Mouse (Mus musculus) T-helper 17 cell (primary cell): ENCODE data around the gene Mydgf.

Experiments
- in situ Hi-C, 2 experiments: fragments of 300-600 bp; cut with MboI, MseI; formaldehyde crosslinking; loops; 1 replicate in 1 of 2; 2 replicates in 1 of 2; pipeline ENCODE4 v1.15.1; 2025; ENCODE audit warnings: high pct_unique_total_duplicates in 2 of 2

Mydgf gene

DNA sequence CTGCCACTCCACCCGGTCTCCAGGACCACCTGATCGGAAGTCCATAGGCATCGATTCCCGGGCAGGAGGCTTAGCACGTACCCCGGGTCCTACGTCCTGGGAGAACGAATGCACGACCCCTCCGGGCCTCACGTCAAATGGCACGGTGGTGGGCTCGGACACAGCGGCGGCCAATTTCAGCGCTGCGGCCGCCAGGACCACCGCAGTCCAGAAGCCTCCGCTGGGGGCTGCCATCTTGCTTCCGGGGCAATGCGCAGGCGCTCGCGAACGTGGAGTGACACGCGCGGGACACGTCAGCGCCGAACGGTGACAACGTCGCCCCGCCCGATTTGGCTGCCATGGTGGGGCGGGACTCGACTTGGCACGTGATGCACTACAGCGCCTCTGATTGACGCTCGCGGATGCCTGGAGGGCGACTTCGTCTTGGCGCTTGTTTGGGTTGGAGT, at the start of gene Mydgf:
Gene Mydgf, minus strand, starts transcription at position 263 of the 446 bp plus-strand sequence.
- in situ Hi-C loops = loop anchor here in 1 of 2 experiments (5.0 kb wide), 1 partner anchor 74 kb away; the partner anchor contains the start of gene Fem1a

DNA sequence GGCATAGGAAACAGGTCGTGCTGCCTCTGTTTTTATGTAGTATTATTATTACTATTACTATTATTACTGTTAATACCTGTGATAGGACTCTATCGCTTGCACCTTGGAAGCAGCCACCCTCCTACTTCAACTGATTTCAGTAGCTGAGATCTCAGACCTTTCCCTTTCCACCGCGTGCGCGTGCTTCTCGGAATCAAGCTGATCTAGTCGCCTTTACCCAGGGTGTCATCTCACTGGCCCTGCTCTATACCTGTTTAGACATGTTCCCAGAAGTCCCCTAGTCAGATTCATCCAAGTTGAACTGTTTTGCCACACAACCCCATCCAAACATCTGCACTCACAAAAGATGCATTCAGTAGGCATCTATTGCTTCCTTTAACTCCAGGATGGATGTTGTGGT, 49.7 kb upstream of the Mydgf start:
- in situ Hi-C loops = no loop called here

DNA sequence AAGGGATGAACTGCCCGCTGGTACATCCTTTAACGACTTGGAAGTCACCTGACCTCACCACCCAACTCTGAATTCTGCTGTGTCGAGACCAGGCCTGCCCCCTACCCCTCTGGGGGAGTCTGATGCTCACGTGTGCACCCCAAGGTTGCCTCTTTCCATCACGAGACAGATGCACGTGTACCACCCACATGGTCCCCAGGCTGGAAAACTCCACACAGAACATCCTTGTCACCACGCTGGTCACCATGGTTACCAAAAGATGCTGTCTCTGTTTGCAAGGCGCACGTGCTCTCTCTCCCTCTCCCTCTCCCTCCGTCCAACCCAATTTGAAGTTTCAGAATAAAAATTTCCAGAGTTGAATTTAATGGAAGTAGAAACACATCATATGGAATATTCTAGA, 46.2 kb upstream of the Mydgf start:
- in situ Hi-C loops = no loop called here

DNA sequence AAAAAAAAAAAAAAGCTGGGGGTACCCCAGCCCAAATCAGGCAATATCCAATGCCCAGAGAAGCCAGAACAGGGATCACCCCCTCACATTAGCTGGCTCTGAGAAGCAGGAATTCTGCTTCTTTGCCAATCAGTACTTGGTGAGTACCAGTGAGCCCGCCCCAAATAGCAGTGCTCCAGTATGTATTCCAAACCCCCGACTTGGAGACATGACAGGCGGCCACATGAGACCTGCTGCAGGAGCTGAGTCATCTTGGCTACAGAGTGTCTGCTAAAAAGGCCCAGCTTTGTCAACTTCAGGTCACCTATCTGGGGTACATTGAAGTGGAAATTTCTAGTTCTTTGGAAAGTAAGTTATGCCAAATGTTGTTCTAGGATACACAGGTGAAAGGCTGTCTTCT, 42.8 kb upstream of the Mydgf start:
- in situ Hi-C loops = no loop called here

GRCm38 (mm10) chr17:56224916-56225315, 41.2 kb upstream of the Mydgf start:
- in situ Hi-C loops = no loop called here

- in situ Hi-C loops = no loop called here
Observed at GRCm38 (mm10) chr17:56219805-56220204, 36.1 kb upstream of the Mydgf start.

DNA sequence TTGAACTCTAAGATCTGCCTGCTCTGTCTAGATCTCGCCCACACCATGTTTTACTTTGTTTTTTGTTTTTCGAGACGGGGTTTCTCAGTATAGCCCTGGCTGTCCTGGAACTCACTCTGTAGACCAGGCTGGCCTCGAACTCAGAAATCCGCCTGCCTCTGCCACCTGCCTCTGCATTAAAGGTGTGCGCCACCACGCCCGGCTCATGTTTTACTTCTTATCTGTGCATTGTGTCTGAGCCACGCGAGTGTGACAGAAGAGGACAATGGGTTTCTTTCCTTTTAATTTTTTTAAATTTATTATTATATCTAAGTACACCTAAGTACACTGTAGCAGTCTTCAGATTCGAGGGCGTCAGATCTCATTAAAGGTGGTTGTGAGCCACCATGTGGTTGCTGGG, 35.5 kb upstream of the Mydgf start:
- in situ Hi-C loops = no loop called here

GRCm38 (mm10) chr17:56218377-56219191, 34.9 kb upstream of the Mydgf start, which contains the start of gene Dpp9:
Dpp9 (minus strand) TSS chr17:56218905.
- in situ Hi-C loops = no loop called here

DNA sequence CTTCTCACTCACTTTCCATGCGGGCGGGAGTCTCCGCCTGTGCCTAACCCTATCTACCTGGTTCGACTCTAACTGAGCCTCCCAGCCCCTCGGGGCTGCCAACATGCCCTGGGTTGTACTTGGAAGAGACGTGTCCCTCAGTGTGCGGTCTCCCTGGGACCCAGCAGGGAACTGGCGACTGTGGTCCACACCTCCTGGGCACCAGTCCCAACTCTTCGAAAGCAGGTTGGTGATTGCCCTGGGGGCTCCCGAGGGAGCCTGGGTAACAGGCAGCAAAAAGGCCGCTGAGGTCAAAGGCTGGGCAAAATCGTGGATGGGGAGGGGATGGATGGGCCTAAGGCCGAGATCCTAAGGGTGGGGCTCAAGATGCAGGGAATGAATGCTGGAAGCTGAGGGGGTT, 34.0 kb upstream of the Mydgf start:
- in situ Hi-C loops = no loop called here

DNA sequence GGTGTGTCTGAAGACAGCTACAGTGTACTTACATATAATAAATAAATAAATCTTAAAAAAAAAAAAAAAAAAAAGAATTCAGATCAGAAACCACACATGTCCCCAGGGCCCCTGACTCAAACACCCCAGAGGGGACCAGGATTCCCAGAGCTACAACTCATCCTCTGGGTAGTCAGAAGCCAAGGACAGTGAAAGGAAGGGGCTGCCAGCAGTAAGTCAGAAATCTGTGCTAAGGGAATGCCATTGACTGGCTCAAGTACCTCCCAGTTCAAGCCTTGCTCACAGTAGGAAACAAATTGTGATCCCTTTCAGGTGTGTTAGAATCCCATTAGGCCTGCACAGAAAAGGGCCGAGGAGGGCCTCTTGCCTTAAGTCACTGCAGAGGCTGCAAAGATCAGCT, 30.5 kb upstream of the Mydgf start:
- in situ Hi-C loops = no loop called here

- in situ Hi-C loops = no loop called here
Observed at GRCm38 (mm10) chr17:56212676-56213075, 29.0 kb upstream of the Mydgf start.

DNA sequence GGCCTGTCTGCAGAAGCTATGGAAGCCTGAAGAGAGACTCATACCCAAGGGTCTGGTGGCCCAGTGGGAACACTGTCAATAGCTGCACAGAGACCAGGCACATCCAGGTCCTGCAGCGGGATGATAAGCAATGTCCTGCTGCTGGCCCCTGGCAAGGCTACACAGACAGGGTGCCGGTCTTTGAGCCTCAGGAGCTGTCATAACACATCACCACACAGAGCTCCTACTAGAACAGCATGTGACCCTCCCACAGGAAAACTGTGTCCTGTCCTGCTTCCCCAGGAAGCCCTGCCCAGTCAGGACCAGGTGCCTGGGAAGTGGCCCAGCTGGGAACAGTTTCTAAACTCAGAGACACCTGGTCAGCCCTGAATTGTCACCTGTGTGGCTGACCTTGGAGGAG, 27.4 kb upstream of the Mydgf start:
- in situ Hi-C loops = no loop called here

GRCm38 (mm10) chr17:56208821-56209220, 25.1 kb upstream of the Mydgf start:
- in situ Hi-C loops = no loop called here

GRCm38 (mm10) chr17:56207963-56208530, 24.3 kb upstream of the Mydgf start:
- in situ Hi-C loops = no loop called here

GRCm38 (mm10) chr17:56206986-56207674, 23.4 kb upstream of the Mydgf start:
- in situ Hi-C loops = no loop called here

- in situ Hi-C loops = no loop called here
Observed at GRCm38 (mm10) chr17:56206276-56206884, 22.7 kb upstream of the Mydgf start.

DNA sequence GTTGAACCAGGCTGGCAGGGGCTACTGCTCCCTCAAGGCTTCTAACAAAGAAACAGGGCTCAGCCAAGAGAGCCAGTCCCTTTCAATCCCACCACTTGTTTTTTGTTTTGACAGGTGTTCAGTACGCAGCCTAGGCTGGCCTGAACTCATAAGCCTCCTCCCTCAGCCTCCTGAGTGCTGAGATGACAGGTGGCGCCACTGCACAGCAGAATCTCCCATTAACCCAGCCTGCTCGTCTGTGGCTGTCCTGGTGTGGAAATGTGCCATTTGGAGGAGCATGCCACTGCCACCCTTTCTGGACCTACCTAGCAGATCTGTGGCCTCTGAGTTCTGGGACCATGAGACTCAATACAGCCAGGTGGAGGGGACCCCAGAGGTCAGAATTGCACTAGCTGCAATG, 20.0 kb upstream of the Mydgf start:
- in situ Hi-C loops = no loop called here

DNA sequence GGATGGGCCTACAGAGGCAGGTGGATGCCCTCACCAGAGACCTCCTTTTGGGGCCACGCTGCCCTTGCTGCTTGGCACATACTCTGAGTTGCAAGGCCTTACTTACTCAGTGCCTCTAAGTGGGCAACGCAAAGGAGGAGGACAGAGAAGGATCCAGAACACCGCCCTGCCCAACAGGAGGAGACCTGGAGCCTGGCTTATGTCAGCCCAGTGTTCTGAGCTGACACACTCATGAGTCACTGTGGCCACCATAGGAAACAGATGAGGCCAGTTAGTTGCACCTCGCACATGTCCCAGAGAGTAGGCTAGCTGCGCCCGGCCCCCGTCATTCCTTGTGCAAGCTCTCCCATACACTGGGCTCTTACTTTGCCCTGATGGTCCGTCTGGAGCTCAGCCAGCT, 18.8 kb upstream of the Mydgf start:
- in situ Hi-C loops = no loop called here

DNA sequence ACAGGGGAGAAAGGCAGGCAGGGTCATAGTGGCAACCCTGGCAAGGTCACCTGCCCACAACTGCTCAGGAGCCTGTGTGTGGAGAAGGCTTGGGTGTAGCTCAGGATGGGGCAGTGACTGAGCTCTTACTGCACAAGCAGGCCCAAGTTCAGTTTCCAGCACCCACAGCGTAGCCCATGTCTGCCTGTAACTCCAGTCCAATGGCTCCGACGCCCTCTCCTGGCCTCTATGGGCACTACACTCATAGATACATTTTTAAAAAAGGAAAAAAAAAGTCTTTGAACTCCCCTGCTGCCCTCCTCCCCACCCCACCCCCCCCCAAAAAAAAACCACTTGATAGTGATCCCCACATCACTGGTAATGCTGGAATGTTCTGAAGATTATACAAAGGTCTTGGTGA, 17.9 kb upstream of the Mydgf start:
- in situ Hi-C loops = no loop called here

GRCm38 (mm10) chr17:56200586-56200985, 16.9 kb upstream of the Mydgf start:
- in situ Hi-C loops = no loop called here

GRCm38 (mm10) chr17:56196860-56197259, 13.1 kb upstream of the Mydgf start:
- in situ Hi-C loops = no loop called here

GRCm38 (mm10) chr17:56194765-56195164, 11.0 kb upstream of the Mydgf start:
- in situ Hi-C loops = no loop called here
